Mouse (Mus musculus) MEL (cell line): ENCODE results near the gene Hoxb9. TPM values are rescaled to one million over a fixed set of nuclear protein-coding genes. Genes with fewer than 3 reads are reported as not detected.

ENCODE experiments used
- DNase-seq: peaks from one replicate; pipeline ENCODE4 v3.0.0; 2011; ENCODE audit warnings: low read depth, low spot score
- H3K27ac ChIP-seq: 2 replicates; pipeline ENCODE4 v1.5.1; 2012; ENCODE audit warnings: low read depth, mild to moderate bottlenecking, control low read depth, low read length, moderate library complexity; ENCODE audit not compliant: control insufficient read depth
- H3K27me3 ChIP-seq, 2 experiments: fragments of 150-350 bp in 1 of 2; sonication (generic) in 1 of 2; 2 replicates each; pipeline ENCODE4 v1.6.1; 2012; ENCODE audit warnings: low read length in 2 of 2, mild to moderate bottlenecking in 2 of 2, improper control_type of control experiment in 1 of 2, moderate library complexity in 1 of 2; ENCODE audit not compliant: insufficient read depth in 2 of 2, control insufficient read depth in 1 of 2
- H3K36me3 ChIP-seq, 2 experiments: 2 replicates each; pipeline ENCODE4 v1.6.1; 2012 to 2014; ENCODE audit warnings: low read length in 2 of 2, improper control_type of control experiment in 1 of 2, inconsistent platforms in 1 of 2, mild to moderate bottlenecking in 1 of 2; ENCODE audit not compliant: insufficient read depth in 2 of 2, control insufficient read depth in 1 of 2
- H3K4me1 ChIP-seq, 2 experiments: fragments of 150-350 bp in 1 of 2; sonication (generic) in 1 of 2; 2 replicates each; pipeline ENCODE4 v1.6.1; 2012; ENCODE audit warnings: low read length in 2 of 2, improper control_type of control experiment in 1 of 2, mild to moderate bottlenecking in 1 of 2; ENCODE audit not compliant: insufficient read depth in 2 of 2, control insufficient read depth in 1 of 2
- H3K4me3 ChIP-seq, 2 experiments: fragments of 150-350 bp in 1 of 2; sonication (generic) in 1 of 2; 2 replicates each; pipeline ENCODE4 v1.5.1; 2012; ENCODE audit warnings: low read depth in 2 of 2, low read length in 2 of 2, mild to moderate bottlenecking in 2 of 2, moderate library complexity in 2 of 2, control low read depth in 1 of 2, improper control_type of control experiment in 1 of 2; ENCODE audit not compliant: control insufficient read depth in 1 of 2, insufficient read depth in 1 of 2
- H3K79me2 ChIP-seq: 2 replicates; pipeline ENCODE4 v1.6.1; 2012; ENCODE audit warnings: mild to moderate bottlenecking, low read length, moderate library complexity; ENCODE audit not compliant: control insufficient read depth, poor library complexity, insufficient read depth
- H3K9ac ChIP-seq: 2 replicates; pipeline ENCODE4 v1.6.1; 2012; ENCODE audit warnings: low read depth, mild to moderate bottlenecking, control low read depth, low read length, moderate library complexity; ENCODE audit not compliant: control insufficient read depth, poor library complexity, severe bottlenecking
- H3K9me3 ChIP-seq: fragments of 150-350 bp; sonication (generic); replicated peaks from 2 replicates; pipeline ENCODE4 v1.6.1; 2012; ENCODE audit warnings: mild to moderate bottlenecking, low read length, improper control_type of control experiment, moderate library complexity; ENCODE audit not compliant: insufficient read depth
- CHD1 ChIP-seq: IDR thresholded peaks from 2 replicates; pipeline ENCODE4 v1.6.1; 2012; ENCODE audit warnings: low read depth, mild to moderate bottlenecking, inconsistent platforms, low read length, improper control_type of control experiment
- CHD2 ChIP-seq: IDR thresholded peaks from 2 replicates; pipeline ENCODE4 v1.6.1; 2011; ENCODE audit warnings: low read length, improper control_type of control experiment
- CTCF ChIP-seq, 3 experiments: IDR thresholded peaks in 2 of 3; conservative IDR thresholded peaks in 1 of 3; 2 replicates each; pipeline ENCODE4 v1.5.1; 2011 to 2012; ENCODE audit warnings: low read length in 3 of 3, low read depth in 2 of 3, mild to moderate bottlenecking in 2 of 3, improper control_type of control experiment in 1 of 3, inconsistent platforms in 1 of 3, mixed read lengths in 1 of 3, moderate library complexity in 1 of 3; ENCODE audit not compliant: control insufficient read depth in 1 of 3, insufficient read depth in 1 of 3, poor library complexity in 1 of 3, severe bottlenecking in 1 of 3
- E2F4 ChIP-seq: IDR thresholded peaks from 2 replicates; pipeline ENCODE4 v1.6.1; 2011; ENCODE audit warnings: low read depth, low read length, improper control_type of control experiment, borderline replicate concordance
- ELF1 ChIP-seq: IDR thresholded peaks from 2 replicates; pipeline ENCODE4 v1.6.1; 2014; ENCODE audit warnings: low read depth, mild to moderate bottlenecking, inconsistent platforms, low read length, improper control_type of control experiment, moderate library complexity
- JUND ChIP-seq: IDR thresholded peaks from 2 replicates; pipeline ENCODE4 v1.6.1; 2011; ENCODE audit warnings: low read depth, mild to moderate bottlenecking, improper control_type of control experiment, low read length
- KAT2A ChIP-seq: conservative IDR thresholded peaks from 2 replicates; pipeline ENCODE4 v1.6.1; 2012; ENCODE audit warnings: low read depth, low read length, improper control_type of control experiment, inconsistent platforms
- MAFK ChIP-seq: IDR thresholded peaks from 2 replicates; pipeline ENCODE4 v1.6.1; 2011; ENCODE audit warnings: low read depth, mild to moderate bottlenecking, low read length, improper control_type of control experiment, borderline replicate concordance
- MAZ ChIP-seq: IDR thresholded peaks from 2 replicates; pipeline ENCODE4 v1.6.1; 2012; ENCODE audit warnings: low read depth, mild to moderate bottlenecking, inconsistent platforms, low read length, improper control_type of control experiment
- MYB ChIP-seq: IDR thresholded peaks from 2 replicates; pipeline ENCODE4 v1.6.1; 2011; ENCODE audit warnings: mild to moderate bottlenecking, low read depth, low read length, improper control_type of control experiment
- POLR2A ChIP-seq, 2 experiments: IDR thresholded peaks; 2 replicates each; pipeline ENCODE4 v1.6.1; 2011 to 2012; ENCODE audit warnings: low read length in 2 of 2, mild to moderate bottlenecking in 2 of 2, control low read depth in 1 of 2, improper control_type of control experiment in 1 of 2, low read depth in 1 of 2, moderate library complexity in 1 of 2; ENCODE audit not compliant: control insufficient read depth in 1 of 2, insufficient read depth in 1 of 2, poor library complexity in 1 of 2
- POLR2AphosphoS2 ChIP-seq: IDR thresholded peaks from 2 replicates; pipeline ENCODE4 v1.6.1; 2011; ENCODE audit warnings: low read length, improper control_type of control experiment
- RAD21 ChIP-seq: IDR thresholded peaks from 2 replicates; pipeline ENCODE4 v1.6.1; 2011; ENCODE audit warnings: mild to moderate bottlenecking, low read depth, low read length, improper control_type of control experiment
- RCOR1 ChIP-seq: IDR thresholded peaks from 2 replicates; pipeline ENCODE4 v1.6.1; 2012; ENCODE audit warnings: low read depth, mild to moderate bottlenecking, inconsistent platforms, low read length, improper control_type of control experiment
- SIN3A ChIP-seq: IDR thresholded peaks from 2 replicates; pipeline ENCODE4 v1.6.1; 2012; ENCODE audit warnings: low read length, improper control_type of control experiment, inconsistent platforms
- SMC3 ChIP-seq: IDR thresholded peaks from 2 replicates; pipeline ENCODE4 v1.6.1; 2011; ENCODE audit warnings: low read depth, low read length, improper control_type of control experiment
- USF2 ChIP-seq, 2 experiments: IDR thresholded peaks; 2 replicates each; pipeline ENCODE4 v1.6.1; 2011 to 2012; ENCODE audit warnings: improper control_type of control experiment in 2 of 2, low read length in 2 of 2, borderline replicate concordance in 1 of 2, inconsistent platforms in 1 of 2, low read depth in 1 of 2, mild to moderate bottlenecking in 1 of 2; ENCODE audit not compliant: insufficient read depth in 1 of 2
- ZC3H11A ChIP-seq: IDR thresholded peaks from 2 replicates; pipeline ENCODE4 v1.6.1; 2012; ENCODE audit warnings: low read depth, mild to moderate bottlenecking, inconsistent platforms, low read length, improper control_type of control experiment
- polyA plus RNA-seq, 2 experiments: library from polyadenylated mRNA; stranded (reverse) in 1 of 2; unstranded in 1 of 2; fragments of >175 nt in 1 of 2; fragments of >200 nt in 1 of 2; gene quantifications; 2 replicates each; pipeline versions ENCODE4 v1.2.1 to v1.2.4; 2012; ENCODE audit warnings: low replicate concordance in 2 of 2, low read depth in 1 of 2; ENCODE audit not compliant: insufficient read length in 2 of 2, insufficient read depth in 1 of 2, missing spikeins in 1 of 2
- total RNA-seq: library from RNA; depleted of rRNA; stranded (reverse); fragments of 300-350 nt; gene quantifications from 2 replicates; pipeline ENCODE4 v1.2.3, GENCODE M21; 2012

The Hoxb9 gene
- total and polyA plus RNA-seq, 3 experiments: not detected

GRCm38 (mm10) chr11:96234906-96235305 lies 36.4 kb upstream of the Hoxb9 start:
- Histone ChIP-seq H3K27ac (no peak overlapping the region), H3K4me1 (no peaks in the 10 kb centered on the region), H3K36me3 (no peaks in the 10 kb centered on the region), H3K9ac (no peak overlapping the region), H3K27me3 (peaks cover 7 to 9% of the 10 kb centered on the region in 2 experiments), H3K4me3 (no peak overlapping the region), H3K9me3 (no peaks in the 10 kb centered on the region), H3K79me2 (no peaks in the 10 kb centered on the region)
- DNase-seq: peak; percentile 68
- TF ChIP-seq ZC3H11A (peak; percentile 83), MYB (no peak), ELF1 (no peak), CTCF (IDR thresholded peaks at IDR 0.05 in 2 of 3, conservative IDR thresholded peaks at IDR 0.05 in 1 of 3; ENCODE audit: control insufficient read depth in 1 of 3, insufficient read depth in 1 of 3, low read depth in 2 of 3, low read length in 3 of 3, poor library complexity in 1 of 3, severe bottlenecking in 1 of 3) (peak; percentile 60 to 97 (median 84)), RCOR1 (no peak), E2F4 (no peak), SMC3 (peak; percentile 87), RAD21 (peak; percentile 84), SIN3A (no peak), CHD2 (no peak)

GRCm38 (mm10) chr11:96240211-96240610 lies 31.0 kb upstream of the Hoxb9 start:
- H3K9me3 ChIP-seq: no peaks in the 10 kb centered on the region
- peak; percentile 74 for DNase-seq
- TF ChIP-seq USF2 (IDR thresholded peaks at IDR 0.05; ENCODE audit: borderline replicate concordance in 1 of 2, insufficient read depth in 1 of 2, low read depth in 1 of 2, low read length in 2 of 2) (no peak), SMC3 (peak; percentile 81), MAFK (no peak), POLR2AphosphoS2 (no peak), CHD1 (no peak), JUND (no peak), POLR2A (IDR thresholded peaks at IDR 0.05; ENCODE audit: control insufficient read depth in 1 of 2, insufficient read depth in 1 of 2, low read depth in 1 of 2, low read length in 2 of 2, poor library complexity in 1 of 2) (no peak), MYB (no peak), CTCF (IDR thresholded peaks at IDR 0.05 in 2 of 3, conservative IDR thresholded peaks at IDR 0.05 in 1 of 3; ENCODE audit: control insufficient read depth in 1 of 3, insufficient read depth in 1 of 3, low read depth in 2 of 3, low read length in 3 of 3, poor library complexity in 1 of 3, severe bottlenecking in 1 of 3) (peak; percentile 88 to 91 (median 88)), RAD21 (peak; percentile 84), KAT2A (no peak), SIN3A (no peak), ZC3H11A (peak; percentile 42; the same call in 1 of the 2 replicates), MAZ (no peak)
- no peaks in the 10 kb centered on the region for H3K79me2 ChIP-seq
- no peak overlapping the region for H3K9ac ChIP-seq
- H3K27ac ChIP-seq: no peak overlapping the region
- H3K27me3 ChIP-seq: peaks cover 6 to 15% of the 10 kb centered on the region in 2 experiments
- no peaks in the 10 kb centered on the region for H3K4me1 ChIP-seq
- H3K36me3 ChIP-seq: no peaks in the 10 kb centered on the region
- H3K4me3 ChIP-seq: no peak overlapping the region
